Mouse (Mus musculus) midbrain, embryonic 11.5 days (tissue): ENCODE measurements around the gene Ceacam20. TPM values are rescaled to one million over a fixed set of nuclear protein-coding genes. Genes with fewer than 3 reads are reported as not detected.
"Not testable (repeated sequence)": the region's sequence is repeated elsewhere in the genome, so short reads cannot be mapped to it uniquely, and the experiment has no call there.

Source experiments
- ATAC-seq: fragments of 200-750 bp; cut with Nextera tagmentation; 2 replicates; pipeline ENCODE4 v1.8.0; 2017; ENCODE audit warnings: moderate TSS enrichment, moderate library complexity; ENCODE audit not compliant: low FRiP score
- DNase-seq: peaks from one replicate; pipeline ENCODE4 v3.0.0; 2015; ENCODE audit warnings: low spot score; ENCODE audit errors: missing footprints
- H3K27ac ChIP-seq: fragments of 300-500 bp; sonication (generic); 2 replicates; pipeline ENCODE4 v1.5.1; 2014; ENCODE audit warnings: low read depth, low read length
- H3K27me3 ChIP-seq: fragments of 300-500 bp; sonication (generic); 2 replicates; pipeline ENCODE4 v1.6.1; 2014; ENCODE audit warnings: mild to moderate bottlenecking, low read length, moderate library complexity, mixed read lengths; ENCODE audit not compliant: control insufficient read depth, insufficient read depth
- H3K36me3 ChIP-seq: fragments of 300-500 bp; sonication (generic); 2 replicates; pipeline ENCODE4 v1.6.1; 2014; ENCODE audit warnings: mild to moderate bottlenecking, low read length, moderate library complexity, mixed read lengths; ENCODE audit not compliant: control insufficient read depth, insufficient read depth
- H3K4me1 ChIP-seq: fragments of 300-500 bp; sonication (generic); 2 replicates; pipeline ENCODE4 v1.6.1; 2014; ENCODE audit warnings: low read length; ENCODE audit not compliant: control insufficient read depth, insufficient read depth
- H3K4me2 ChIP-seq: fragments of 300-500 bp; sonication (generic); 2 replicates; pipeline ENCODE4 v1.6.1; 2014; ENCODE audit warnings: mild to moderate bottlenecking, moderate library complexity
- H3K4me3 ChIP-seq: fragments of 300-500 bp; sonication (generic); 2 replicates; pipeline ENCODE4 v1.5.1; 2014; ENCODE audit warnings: low read depth, low read length
- H3K9ac ChIP-seq: fragments of 300-500 bp; sonication (generic); 2 replicates; pipeline ENCODE4 v1.6.1; 2014; ENCODE audit warnings: low read length
- H3K9me3 ChIP-seq: fragments of 300-500 bp; sonication (generic); 2 replicates; pipeline ENCODE4 v1.6.1; 2016; ENCODE audit warnings: low read length; ENCODE audit not compliant: control insufficient read depth
- WGBS: fragments of 180-500 bp; shearing (Covaris S2); extraction: QIAGEN DNeasy Blood & Tissue Kit; methylation state at CpG from one replicate; pipeline ENCODE4 v1.1.7; 2014; 5-methylcytosine and 5-hydroxymethylcytosine counted together
- polyA plus RNA-seq: library from polyadenylated mRNA; unstranded; fragments of >200 nt; fragmentation: Nextera tagmentation; extraction: Ambion mirVana; gene quantifications from 2 replicates; pipeline ENCODE4 v1.2.1, GENCODE M21; 2014

Ceacam20 gene
- polyA plus RNA-seq, 1 experiment from 2014 or later = not detected

GRCm38 (mm10) chr7:19962423-19962822 is 2.8 kb upstream of the Ceacam20 start:
- Histone ChIP-seq H3K4me3 (no peak overlapping the region), H3K4me2 (no peak overlapping the region), H3K36me3 (no peaks in the 10 kb centered on the region), H3K27me3 (no peaks in the 10 kb centered on the region), H3K27ac (no peak overlapping the region), H3K4me1 (no peaks in the 10 kb centered on the region), H3K9me3 (no peaks in the 10 kb centered on the region), H3K9ac (no peak overlapping the region)
- WGBS = 74% methylated on average over 1 of the region's 1 CpGs
- ATAC-seq (no peak), DNase-seq (no peak)

GRCm38 (mm10) chr7:19969106-19969505 is 3.9 kb downstream of the Ceacam20 start:
- H3K36me3 ChIP-seq = no peaks in the 10 kb centered on the region
- H3K9me3 ChIP-seq = peaks cover 15% of the 10 kb centered on the region
- DNase-seq (no peak), ATAC-seq (no peak)
- H3K4me3 ChIP-seq = no peak overlapping the region
- H3K27me3 ChIP-seq = no peaks in the 10 kb centered on the region
- no peak overlapping the region for H3K4me2 ChIP-seq
- H3K27ac ChIP-seq = no peak overlapping the region
- no peaks in the 10 kb centered on the region for H3K4me1 ChIP-seq
- H3K9ac ChIP-seq = no peak overlapping the region
- WGBS = 65% methylated on average over 3 of the region's 3 CpGs

- peaks cover 15% of the 10 kb centered on the region for H3K9me3 ChIP-seq
- no peak for ATAC-seq
- no peak for DNase-seq
- H3K4me1 ChIP-seq = no peaks in the 10 kb centered on the region
- WGBS = 94% methylated on average over 4 of the region's 4 CpGs
- no peaks in the 10 kb centered on the region for H3K36me3 ChIP-seq
- H3K27ac ChIP-seq = no peak overlapping the region
- no peaks in the 10 kb centered on the region for H3K27me3 ChIP-seq
- H3K4me3 ChIP-seq = no peak overlapping the region
- H3K9ac ChIP-seq = no peak overlapping the region
- no peak overlapping the region for H3K4me2 ChIP-seq
Observed at GRCm38 (mm10) chr7:19969541-19970090, 4.4 kb downstream of the Ceacam20 start.

DNA sequence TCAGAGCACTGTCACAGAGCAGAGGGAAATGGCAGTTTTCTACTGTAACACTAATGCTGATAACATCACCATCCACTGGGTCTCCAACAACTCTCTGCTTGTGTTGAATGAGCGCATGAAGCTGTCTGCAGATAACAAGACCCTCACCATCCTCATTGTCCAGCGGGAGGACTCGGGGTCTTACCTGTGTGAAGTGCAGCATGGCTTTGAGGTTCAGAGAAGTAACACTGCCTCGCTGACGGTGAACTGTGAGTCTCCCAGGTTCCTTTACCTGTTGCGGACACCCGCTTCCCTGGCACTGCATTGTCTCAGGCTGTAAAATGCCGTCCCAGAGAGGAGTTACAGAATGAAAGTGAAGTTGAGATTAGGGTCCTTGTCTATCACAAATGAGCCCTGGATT is 5.0 kb downstream of the Ceacam20 start:
- Histone ChIP-seq H3K27me3 (no peaks in the 10 kb centered on the region), H3K9ac (no peak overlapping the region), H3K9me3 (peaks cover 15% of the 10 kb centered on the region), H3K4me3 (no peak overlapping the region), H3K27ac (no peak overlapping the region), H3K4me1 (no peaks in the 10 kb centered on the region), H3K36me3 (no peaks in the 10 kb centered on the region), H3K4me2 (no peak overlapping the region)
- DNase-seq (no peak), ATAC-seq (no peak)
- 92% methylated on average over 8 of the region's 8 CpGs for WGBS

- Histone ChIP-seq H3K4me2 (no peak overlapping the region), H3K9me3 (peaks cover 18% of the 10 kb centered on the region), H3K36me3 (no peaks in the 10 kb centered on the region), H3K9ac (no peak overlapping the region), H3K27me3 (no peaks in the 10 kb centered on the region), H3K27ac (no peak overlapping the region), H3K4me1 (no peaks in the 10 kb centered on the region), H3K4me3 (no peak overlapping the region)
- WGBS = 88% methylated on average over 4 of the region's 4 CpGs
- DNase-seq (no peak), ATAC-seq (no peak)
Observed at GRCm38 (mm10) chr7:19971516-19971915, 6.3 kb downstream of the Ceacam20 start.

GRCm38 (mm10) chr7:19991165-19991564 is 26.0 kb downstream of the Ceacam20 start, which contains the start of gene Nlrp9b:
Gene Nlrp9b (plus strand): TSS chr7:19991465.
- H3K4me2 ChIP-seq, H3K9ac ChIP-seq, H3K9me3 ChIP-seq, H3K36me3 ChIP-seq, H3K27ac ChIP-seq, DNase-seq, ATAC-seq, H3K4me3 ChIP-seq, H3K27me3 ChIP-seq, H3K4me1 ChIP-seq: not testable (repeated sequence)
- WGBS = 73% methylated on average over 8 of the region's 8 CpGs

DNA sequence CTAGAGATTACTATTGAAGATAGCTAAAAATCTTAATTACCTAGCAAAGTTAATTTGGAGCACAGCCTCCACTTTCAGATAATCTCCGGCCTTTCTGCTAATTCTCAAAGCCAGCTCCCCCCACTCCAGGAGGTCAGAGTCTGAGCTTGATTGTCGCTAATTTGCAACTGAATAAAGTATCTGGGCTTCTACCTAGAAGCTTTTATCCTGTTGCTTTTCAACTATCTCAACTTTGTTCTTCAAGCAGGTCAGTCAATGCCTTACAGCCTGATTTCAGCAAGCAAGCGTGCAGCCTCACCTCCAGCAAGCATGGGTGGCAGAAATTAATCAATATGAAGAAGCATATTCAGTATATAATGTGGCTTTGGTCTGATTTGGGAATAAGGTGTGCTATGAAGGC is 31.5 kb downstream of the Ceacam20 start:
- H3K27ac ChIP-seq, H3K4me2 ChIP-seq, H3K9ac ChIP-seq, H3K4me3 ChIP-seq, H3K4me1 ChIP-seq, H3K27me3 ChIP-seq, H3K36me3 ChIP-seq, H3K9me3 ChIP-seq, DNase-seq, ATAC-seq: not testable (repeated sequence)
- WGBS = 59% methylated on average over 3 of the region's 3 CpGs

- Histone ChIP-seq H3K27me3 (no peaks in the 10 kb centered on the region), H3K4me3 (no peak overlapping the region), H3K9ac (no peak overlapping the region), H3K27ac (no peak overlapping the region), H3K9me3 (peaks cover 6% of the 10 kb centered on the region; the same call in 1 of the 2 replicates), H3K4me1 (no peaks in the 10 kb centered on the region), H3K36me3 (no peaks in the 10 kb centered on the region), H3K4me2 (no peak overlapping the region)
- WGBS = 70% methylated on average over 2 of the region's 2 CpGs
- DNase-seq (no peak), ATAC-seq (no peak)
Observed at GRCm38 (mm10) chr7:20009987-20010386, 44.8 kb downstream of the Ceacam20 start.
